Mouse (Mus musculus) heart, postnatal 0 days (tissue): ENCODE measurements around the gene Atg4d.

ENCODE experiments used
- CTCF ChIP-seq: IDR thresholded peaks from 2 replicates; pipeline ENCODE4 v1.5.1; 2016; ENCODE audit warnings: antibody characterized with exemption, control low read depth, low read depth
- EP300 ChIP-seq: IDR thresholded peaks from 2 replicates; pipeline ENCODE4 v1.6.1; 2016; ENCODE audit warnings: antibody characterized with exemption, low read depth

GRCm38 (mm10) chr9:21324269-21324668, 59.2 kb downstream of the Atg4d start:
- TF ChIP-seq CTCF = no peak
- TF ChIP-seq EP300 = no peak
